In the genomic region with DNA sequence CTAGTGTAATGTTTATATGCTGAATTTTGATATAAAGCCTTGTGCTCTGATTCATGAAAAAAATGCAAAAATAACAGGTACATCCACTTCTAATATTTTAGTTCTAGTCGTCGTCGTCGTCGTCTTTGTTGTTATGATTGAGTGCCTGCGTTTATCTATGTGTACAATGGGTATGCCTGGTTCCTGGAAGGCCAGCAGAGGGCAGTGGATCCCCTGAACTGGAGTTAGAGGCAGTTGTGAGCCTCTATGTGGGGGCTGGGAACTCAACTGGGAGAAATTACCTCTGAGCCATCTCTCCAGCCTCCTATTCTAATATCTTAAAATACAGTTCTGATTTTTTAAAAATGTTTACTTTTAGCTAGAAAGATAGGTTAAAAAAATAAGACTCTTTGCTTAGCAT, we compare ENCODE assay signal across 10 mouse cellular contexts. TPM values are rescaled to one million over a fixed set of nuclear protein-coding genes. Genes with fewer than 3 reads are reported as not detected.
DNase-seq lines count a peak whose midpoint lies in the region; ATAC-seq and TF ChIP-seq lines count a peak whose summit lies in the region.
"Had no signal": no experiment of that assay in that cellular context is flagged by ENCODE, and none has a peak within 500 bp of the region (broad histone marks: within the 10 kb centered on the region; RNA-seq: fewer than 3 reads in every experiment).

No protein-coding gene starts in this region.

- TF ChIP-seq POLR2A in cerebellum, adult 2 months (IDR thresholded peaks at IDR 0.05; ENCODE audit: borderline replicate concordance, insufficient read depth, low read length), result no peak

- H3K4me3 ChIP-seq in cerebellum, adult 2 months (replicated peaks; ENCODE audit: insufficient read depth, low read depth, low read length), result no peak overlapping the region
- H3K4me3 ChIP-seq in kidney, embryonic 15.5 days (replicated peaks), result no peak overlapping the region

- H3K9me3 ChIP-seq in kidney, embryonic 15.5 days (replicated peaks), result no peaks in the 10 kb centered on the region

- DNase-seq in cerebellum, adult 2 months, result no peak
- no peak for DNase-seq in cerebellum, adult 9-10 months
- DNase-seq in kidney, postnatal 36 days, result peak; percentile 13 to 54
- DNase-seq in ES-CJ7 (ENCODE audit: low read depth, low spot score), result peak; percentile 58
- DNase-seq in adrenal gland, adult 8-10 months, result no peak
- DNase-seq in embryo, embryonic 10 days (ENCODE audit: low spot score), result no peak

- H3K4me1 ChIP-seq in cerebellum, adult 2 months (ENCODE audit: control insufficient read depth, insufficient read depth, low read length), result no peaks in the 10 kb centered on the region
- H3K4me1 ChIP-seq in kidney, embryonic 15.5 days, result no peaks in the 10 kb centered on the region

- TF ChIP-seq CTCF in cerebellum, adult 2 months (IDR thresholded peaks at IDR 0.05; ENCODE audit: borderline replicate concordance, insufficient read depth, low read depth, low read length), result peak; percentile 42

- H3K9ac ChIP-seq in kidney, embryonic 15.5 days, result no peak overlapping the region

- WGBS in cerebellum, adult 2 months, result 60% methylated on average over 6 of the region's 6 CpGs
- WGBS in kidney, embryonic 15.5 days, result 62% methylated on average over 6 of the region's 6 CpGs

- H3K27me3 ChIP-seq in cerebellum, adult 2 months (ENCODE audit: control insufficient read depth, insufficient read depth, low read length), result no peaks in the 10 kb centered on the region; the same call in 1 of the 2 replicates
- no peaks in the 10 kb centered on the region for H3K27me3 ChIP-seq in kidney, embryonic 15.5 days

- H3K27ac ChIP-seq in cerebellum, adult 2 months (ENCODE audit: insufficient read depth, low read length), result no peak overlapping the region
- H3K27ac ChIP-seq in kidney, embryonic 15.5 days, result no peak overlapping the region

- no peak overlapping the region for H3K4me2 ChIP-seq in kidney, embryonic 15.5 days

- ATAC-seq in kidney, embryonic 15.5 days (replicated peaks; ENCODE audit: low FRiP score), result no peak
- 0 out of 2 replicates have a peak, but pooled peaks have one; percentile 36 for ATAC-seq in megakaryocyte progenitor cell, adult 5-6 weeks (replicated peaks; ENCODE audit: poor library complexity)

- no peaks in the 10 kb centered on the region for H3K36me3 ChIP-seq in kidney, embryonic 15.5 days

RNA-seq across cellular contexts. Expression of a gene that starts 14.4 kb away (rescaled TPM):
- polyA plus RNA-seq in cerebellum, adult 2 months (2012; rRNA removed), result 4.1 and 4.5 TPM in 2 replicates
- 2.5 and 2.8 TPM in 2 replicates for polyA plus RNA-seq in kidney, embryonic 15.5 days (2015; fragmentation: Nextera tagmentation; extraction: Ambion mirVana)
- total RNA-seq in megakaryocyte progenitor cell, adult 5-6 weeks (2015), result not detected in 2 replicates
- total RNA-seq in megakaryocyte progenitor cell, adult 5-6 weeks (2017), result 0.37 TPM in 1 of 2 replicates, not detected in the other
- under 1 TPM in 1 of 4 experiments, not detected in 3; 0.10 TPM for total RNA-seq in adrenal gland, adult 8-10 months (2022)
- polyA plus RNA-seq: C2C12 had no signal

RNA-seq across cellular contexts. Expression of a gene that starts 35.2 kb away (rescaled TPM):
- polyA plus RNA-seq in cerebellum, adult 2 months (2012; rRNA removed), result not detected in 2 replicates
- polyA plus RNA-seq in kidney, embryonic 15.5 days (2015; fragmentation: Nextera tagmentation; extraction: Ambion mirVana), result 2.7 and 3.2 TPM in 2 replicates
- total RNA-seq in megakaryocyte progenitor cell, adult 5-6 weeks (2015), result not detected in 2 replicates
- total RNA-seq in megakaryocyte progenitor cell, adult 5-6 weeks (2017), result not detected in 2 replicates
- total RNA-seq in adrenal gland, adult 8-10 months (2022), result not detected
- total RNA-seq: gastrocnemius, adult 8-10 months had no signal
- polyA plus RNA-seq: C2C12 had no signal

RNA-seq across cellular contexts. Expression of a gene that starts 35.3 kb away (rescaled TPM):
- 19.9 and 20.5 TPM in 2 replicates for polyA plus RNA-seq in cerebellum, adult 2 months (2012; rRNA removed)
- polyA plus RNA-seq in kidney, embryonic 15.5 days (2015; fragmentation: Nextera tagmentation; extraction: Ambion mirVana), result 36.4 and 39.4 TPM in 2 replicates
- total RNA-seq in megakaryocyte progenitor cell, adult 5-6 weeks (2015), result 14.7 and 15.6 TPM in 2 replicates
- total RNA-seq in megakaryocyte progenitor cell, adult 5-6 weeks (2017), result 8.1 and 14.3 TPM in 2 replicates
- total RNA-seq in adrenal gland, adult 8-10 months (2022), result 10 to 100 TPM; 49.5 to 78.3 (median 62.2) TPM

RNA-seq across cellular contexts. Expression of a gene that starts 35.6 kb away (rescaled TPM):
- polyA plus RNA-seq in cerebellum, adult 2 months (2012; rRNA removed), result 15.9 and 19.8 TPM in 2 replicates
- polyA plus RNA-seq in kidney, embryonic 15.5 days (2015; fragmentation: Nextera tagmentation; extraction: Ambion mirVana), result 20.3 and 24.4 TPM in 2 replicates
- total RNA-seq in megakaryocyte progenitor cell, adult 5-6 weeks (2015), result 13.3 and 18.9 TPM in 2 replicates
- 34.8 and 35.6 TPM in 2 replicates for total RNA-seq in megakaryocyte progenitor cell, adult 5-6 weeks (2017)
- total RNA-seq in adrenal gland, adult 8-10 months (2022), result 10 to 100 TPM; 30.2 to 50.3 (median 41.6) TPM

Comparison
In these comparisons a context has a peak if more than half of its experiments do, and no peak if none do; other contexts are left out.
1. DNase-seq: peak in kidney, postnatal 36 days (2 of 2) and ES-CJ7 (single experiment); none in cerebellum, adult 2 months (0 of 2), cerebellum, adult 9-10 months (single experiment), adrenal gland, adult 8-10 months (single experiment) and embryo, embryonic 10 days (single experiment).